Mouse (Mus musculus): ENCODE data around the gene Krtap19-3. TPM values are rescaled to one million over a fixed set of nuclear protein-coding genes. Genes with fewer than 3 reads are reported as not detected.

Krtap19-3 gene
- polyA plus RNA-seq (2015; fragmentation: Nextera tagmentation; extraction: Ambion mirVana), result not detected in 2 replicates

DNA sequence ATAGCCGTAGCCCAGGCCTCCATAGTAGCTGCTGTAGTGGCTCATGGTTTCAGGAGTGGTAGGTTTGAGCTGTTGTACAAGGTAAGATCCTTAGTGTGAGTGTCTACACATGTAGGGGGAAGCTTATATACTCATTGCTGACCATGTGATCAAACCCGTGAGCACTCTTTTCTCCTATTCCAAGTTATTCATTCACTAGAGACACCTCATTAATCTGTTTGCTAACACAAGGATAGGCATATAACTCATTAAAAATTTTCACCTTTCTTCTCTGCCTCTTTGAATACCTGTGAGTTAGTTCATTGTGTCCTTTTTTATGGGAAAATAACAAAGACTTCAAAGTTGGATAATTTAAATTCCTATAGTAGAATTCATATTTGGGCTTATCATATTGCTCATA is at the start of gene Krtap19-3:
Gene Krtap19-3 (minus strand): TSS at position 101 of the 400 bp plus-strand sequence.
- Histone ChIP-seq H3K9ac (replicated peaks) (no peak within 1 kb of the TSS), H3K4me2 (replicated peaks) (no peak within 1 kb of the TSS), H3K4me3 (no peak within 1 kb of the TSS), H3K4me1 (no peaks in the 10 kb centered on the region), H3K27me3 (no peaks in the 10 kb centered on the region), H3K36me3 (no peaks in the 10 kb centered on the region), H3K9me3 (no peaks in the 10 kb centered on the region), H3K27ac (replicated peaks) (no peak within 1 kb of the TSS)
- ATAC-seq (replicated peaks), result no peak
- 87% methylated on average over 2 of the region's 2 CpGs for WGBS

DNA sequence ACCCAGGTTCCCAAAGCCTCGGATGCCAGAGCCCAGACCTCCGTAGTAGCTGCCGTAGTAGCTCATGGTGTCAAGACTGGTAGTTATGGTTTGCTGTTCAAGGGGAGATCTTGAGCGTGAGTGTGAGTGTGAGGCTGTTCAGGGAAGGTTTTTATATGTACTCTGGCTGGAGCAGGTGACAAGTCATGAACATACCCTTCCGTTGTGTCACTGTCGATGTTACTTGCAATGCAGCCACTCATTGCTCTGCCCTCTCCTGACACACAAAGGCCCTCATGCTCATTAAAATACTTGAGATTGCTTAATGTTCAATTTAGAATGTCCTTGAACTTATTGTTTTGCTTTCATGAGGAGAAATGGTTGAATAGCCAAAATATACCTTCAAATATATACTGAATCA is 18.5 kb upstream of the Krtap19-3 start, which contains the start of gene Krtap19-5:
Gene Krtap19-5 (minus strand): TSS at position 101 of the 400 bp plus-strand sequence.
- no peak for ATAC-seq (replicated peaks)

DNA sequence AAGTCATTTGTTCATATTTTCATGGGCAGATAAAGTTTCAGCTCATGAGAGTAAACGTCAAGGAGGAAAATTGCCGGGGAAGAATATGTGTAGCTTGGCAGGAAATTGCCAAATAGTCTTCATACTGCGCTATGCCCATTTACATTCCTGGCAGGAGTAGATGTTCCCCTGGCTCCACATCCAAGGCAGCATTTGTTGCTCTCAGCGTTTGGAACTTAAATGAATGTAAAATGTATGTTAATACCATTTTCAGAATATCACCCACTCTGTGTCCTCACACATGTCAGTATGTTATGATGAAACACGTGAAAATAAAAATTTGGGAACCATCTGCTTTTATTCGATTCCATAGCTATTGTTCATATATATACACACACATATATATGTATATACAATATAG is 9.0 kb upstream of the Krtap19-3 start:
- ATAC-seq (replicated peaks), result peak; percentile 66; the same call in 1 of the 2 replicates
- Histone ChIP-seq H3K9ac (replicated peaks) (no peak overlapping the region), H3K27me3 (no peaks in the 10 kb centered on the region), H3K9me3 (no peaks in the 10 kb centered on the region), H3K27ac (replicated peaks) (no peak overlapping the region), H3K4me1 (no peaks in the 10 kb centered on the region), H3K4me2 (replicated peaks) (no peak overlapping the region), H3K36me3 (no peaks in the 10 kb centered on the region), H3K4me3 (no peak overlapping the region)
- 66% methylated on average over 6 of the region's 6 CpGs for WGBS

More for the DNA sequence above, 18.5 kb upstream of the Krtap19-3 start, which contains the start of gene Krtap19-5:
- Histone ChIP-seq H3K36me3 (no peaks in the 10 kb centered on the region), H3K9me3 (no peaks in the 10 kb centered on the region), H3K4me1 (no peaks in the 10 kb centered on the region), H3K4me2 (replicated peaks) (no peak within 1 kb of the TSS), H3K27me3 (no peaks in the 10 kb centered on the region), H3K27ac (replicated peaks) (no peak within 1 kb of the TSS), H3K9ac (replicated peaks) (no peak within 1 kb of the TSS), H3K4me3 (no peak within 1 kb of the TSS)
- 93% methylated on average over 6 of the region's 6 CpGs for WGBS

DNA sequence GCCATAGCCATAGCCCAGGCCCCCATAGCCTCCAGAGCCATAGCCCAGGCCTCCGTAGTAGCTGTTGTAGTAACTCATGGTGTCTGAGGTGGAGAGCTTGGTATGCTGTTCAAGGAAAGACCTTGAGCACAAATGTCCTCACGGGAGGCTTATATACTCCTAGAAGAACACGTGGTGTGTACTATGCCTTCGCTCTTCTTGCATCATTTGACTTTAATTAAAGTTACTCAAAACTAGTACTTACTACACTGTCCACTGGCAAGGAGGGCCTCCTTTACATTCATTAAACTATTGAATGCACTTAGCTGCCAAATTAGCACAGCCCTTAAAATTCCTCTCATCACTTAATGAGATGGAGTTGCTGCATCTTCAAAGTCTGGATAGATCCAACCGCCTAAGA is 7.2 kb upstream of the Krtap19-3 start, which contains the start of gene Krtap19-4:
Gene Krtap19-4 (minus strand): TSS at position 101 of the 400 bp plus-strand sequence.
- WGBS, result 85% methylated on average over 5 of the region's 5 CpGs

DNA sequence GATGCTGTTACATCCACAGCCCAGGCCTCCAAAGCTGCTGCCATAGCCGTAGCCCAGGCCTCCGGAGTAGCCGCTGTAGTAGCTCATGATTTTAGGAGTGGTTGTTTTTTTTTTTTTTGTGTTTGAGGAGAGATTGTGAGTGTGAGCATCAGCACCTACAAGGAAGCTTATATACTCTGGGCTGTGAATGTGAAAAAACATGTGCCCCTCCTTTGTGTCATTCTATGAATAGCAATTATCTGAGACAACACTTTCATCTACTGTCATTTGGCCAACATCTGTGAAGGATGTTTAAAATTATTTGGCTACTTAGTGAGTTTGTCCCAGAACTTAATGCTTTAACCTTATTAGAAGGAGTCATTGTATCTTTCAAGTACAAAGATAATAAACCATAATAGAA is 3.7 kb downstream of the Krtap19-3 start, which contains the start of gene Krtap19-2:
Gene Krtap19-2 (minus strand): TSS at position 101 of the 400 bp plus-strand sequence.
- WGBS, result 97% methylated on average over 3 of the region's 3 CpGs
- Histone ChIP-seq H3K27me3 (no peaks in the 10 kb centered on the region), H3K36me3 (no peaks in the 10 kb centered on the region), H3K27ac (replicated peaks) (no peak within 1 kb of the TSS), H3K4me1 (no peaks in the 10 kb centered on the region), H3K4me3 (no peak within 1 kb of the TSS), H3K9me3 (no peaks in the 10 kb centered on the region), H3K9ac (replicated peaks) (no peak within 1 kb of the TSS), H3K4me2 (replicated peaks) (no peak within 1 kb of the TSS)
- no peak for ATAC-seq (replicated peaks)

More for the DNA sequence above, 7.2 kb upstream of the Krtap19-3 start, which contains the start of gene Krtap19-4:
- Histone ChIP-seq H3K9me3 (no peaks in the 10 kb centered on the region), H3K27me3 (no peaks in the 10 kb centered on the region), H3K27ac (replicated peaks) (no peak within 1 kb of the TSS), H3K4me1 (no peaks in the 10 kb centered on the region), H3K4me3 (no peak within 1 kb of the TSS), H3K9ac (replicated peaks) (no peak within 1 kb of the TSS), H3K4me2 (replicated peaks) (no peak within 1 kb of the TSS), H3K36me3 (no peaks in the 10 kb centered on the region)
- no peak for ATAC-seq (replicated peaks)

DNA sequence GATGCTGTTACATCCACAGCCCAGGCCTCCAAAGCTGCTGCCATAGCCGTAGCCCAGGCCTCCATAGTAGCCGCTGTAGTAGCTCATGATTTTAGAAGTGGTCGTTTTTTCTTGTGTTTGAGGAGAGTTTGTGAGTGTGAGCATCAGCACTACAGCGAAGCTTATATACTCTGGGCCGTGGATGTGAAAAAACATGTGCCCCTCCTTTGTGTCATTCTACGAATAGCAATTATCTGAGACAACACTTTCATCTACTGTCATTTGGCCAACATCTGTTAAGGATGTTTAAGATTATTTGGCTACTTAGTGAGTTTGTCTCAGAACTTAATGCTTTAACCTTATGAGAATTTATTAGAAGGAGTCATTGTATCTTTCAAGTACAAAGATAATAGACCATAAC is 8.5 kb downstream of the Krtap19-3 start, which contains the start of gene Krtap19-1:
Gene Krtap19-1 (minus strand): TSS at position 101 of the 400 bp plus-strand sequence.
- no peak for ATAC-seq (replicated peaks)
- Histone ChIP-seq H3K27ac (replicated peaks) (no peak within 1 kb of the TSS), H3K4me2 (replicated peaks) (no peak within 1 kb of the TSS), H3K9ac (replicated peaks) (no peak within 1 kb of the TSS), H3K4me1 (no peaks in the 10 kb centered on the region), H3K9me3 (no peaks in the 10 kb centered on the region), H3K27me3 (no peaks in the 10 kb centered on the region), H3K4me3 (no peak within 1 kb of the TSS), H3K36me3 (no peaks in the 10 kb centered on the region)
- WGBS, result 89% methylated on average over 6 of the region's 6 CpGs

- Histone ChIP-seq H3K9ac (replicated peaks) (no peak overlapping the region), H3K4me1 (no peaks in the 10 kb centered on the region), H3K4me2 (replicated peaks) (no peak overlapping the region), H3K27me3 (no peaks in the 10 kb centered on the region), H3K4me3 (no peak overlapping the region), H3K36me3 (no peaks in the 10 kb centered on the region), H3K27ac (replicated peaks) (no peak overlapping the region), H3K9me3 (no peaks in the 10 kb centered on the region)
- ATAC-seq (replicated peaks), result no peak
- WGBS, result 82% methylated on average over 4 of the region's 4 CpGs
Measured at GRCm38 (mm10) chr16:88864887-88865407, 12.9 kb downstream of the Krtap19-3 start.

- WGBS, result 13% methylated on average over 5 of the region's 5 CpGs
- Histone ChIP-seq H3K9me3 (no peaks in the 10 kb centered on the region), H3K9ac (replicated peaks) (no peak overlapping the region), H3K4me2 (replicated peaks) (no peak overlapping the region), H3K4me1 (no peaks in the 10 kb centered on the region), H3K27me3 (no peaks in the 10 kb centered on the region), H3K27ac (replicated peaks) (no peak overlapping the region), H3K4me3 (no peak overlapping the region), H3K36me3 (no peaks in the 10 kb centered on the region)
- no peak for ATAC-seq (replicated peaks)
Measured at GRCm38 (mm10) chr16:88851450-88851849, 26.4 kb downstream of the Krtap19-3 start.

DNA sequence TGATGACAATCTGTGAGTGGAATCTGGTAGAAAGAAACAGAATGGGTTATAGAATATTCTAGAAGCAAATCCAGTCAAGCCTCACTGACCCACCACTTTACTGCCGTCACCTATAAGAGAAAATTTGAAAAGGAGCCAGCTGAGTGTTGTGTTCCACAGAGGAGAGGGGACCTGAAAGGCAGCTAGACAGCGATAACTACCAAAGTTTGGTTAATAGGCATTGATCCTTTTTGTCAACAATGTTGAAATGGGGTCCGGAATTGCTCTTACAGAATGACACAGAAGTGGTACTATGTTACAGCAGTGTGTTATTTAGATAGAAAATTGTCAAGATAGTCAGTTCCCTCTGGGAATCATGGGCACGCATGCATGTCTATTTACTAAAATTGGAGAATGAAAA is 29.3 kb downstream of the Krtap19-3 start:
- WGBS, result 84% methylated on average over 4 of the region's 4 CpGs
- no peak overlapping the region for H3K27ac ChIP-seq (replicated peaks)
- H3K9ac ChIP-seq (replicated peaks), result no peak overlapping the region
- no peaks in the 10 kb centered on the region for H3K27me3 ChIP-seq
- no peaks in the 10 kb centered on the region for H3K9me3 ChIP-seq
- no peak overlapping the region for H3K4me2 ChIP-seq (replicated peaks)
- H3K4me1 ChIP-seq, result no peaks in the 10 kb centered on the region
- H3K36me3 ChIP-seq, result no peaks in the 10 kb centered on the region
- no peak overlapping the region for H3K4me3 ChIP-seq
- no peak for ATAC-seq (replicated peaks)

- no peaks in the 10 kb centered on the region for H3K4me1 ChIP-seq
- H3K36me3 ChIP-seq, result no peaks in the 10 kb centered on the region
- H3K27ac ChIP-seq (replicated peaks), result no peak overlapping the region
- H3K9ac ChIP-seq (replicated peaks), result no peak overlapping the region
- H3K4me3 ChIP-seq, result no peak overlapping the region
- 98% methylated on average over 1 of the region's 1 CpGs for WGBS
- no peak for ATAC-seq (replicated peaks)
- no peak overlapping the region for H3K4me2 ChIP-seq (replicated peaks)
- no peaks in the 10 kb centered on the region for H3K27me3 ChIP-seq
- no peaks in the 10 kb centered on the region for H3K9me3 ChIP-seq
Measured at GRCm38 (mm10) chr16:88847363-88847762, 30.5 kb downstream of the Krtap19-3 start.
